Mouse (Mus musculus): ENCODE results near the gene Sele.

DNA sequence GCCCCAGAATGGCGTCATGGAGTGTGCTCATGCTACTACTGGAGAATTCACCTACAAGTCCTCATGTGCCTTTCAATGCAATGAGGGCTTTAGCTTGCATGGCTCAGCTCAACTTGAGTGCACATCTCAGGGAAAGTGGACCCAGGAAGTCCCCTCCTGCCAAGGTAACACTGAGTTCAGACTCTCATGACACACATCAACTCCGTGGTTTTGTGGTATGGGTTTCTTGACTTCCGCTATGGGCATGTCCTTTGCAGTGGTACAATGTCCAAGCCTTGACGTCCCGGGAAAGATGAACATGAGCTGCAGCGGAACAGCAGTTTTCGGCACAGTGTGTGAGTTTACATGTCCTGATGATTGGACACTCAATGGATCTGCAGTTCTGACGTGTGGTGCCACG lies 5.5 kb downstream of the Sele start:
- no peak for TF ChIP-seq TAL1 (IDR thresholded peaks at IDR 0.05; ENCODE audit: low read length)
- no peak for TF ChIP-seq CTCF (IDR thresholded peaks at IDR 0.05 in 2 of 3, conservative IDR thresholded peaks at IDR 0.05 in 1 of 3; ENCODE audit: control insufficient read depth in 1 of 3, insufficient read depth in 1 of 3, low read depth in 2 of 3, low read length in 3 of 3, poor library complexity in 1 of 3, severe bottlenecking in 1 of 3)
- TF ChIP-seq POLR2AphosphoS2 (IDR thresholded peaks at IDR 0.05; ENCODE audit: low read length) = no peak
- TF ChIP-seq MAX (IDR thresholded peaks at IDR 0.05; ENCODE audit: low read length) = no peak
- TF ChIP-seq EP300 (IDR thresholded peaks at IDR 0.05; ENCODE audit: low read depth in 1 of 2, low read length in 2 of 2) = no peak
